18 mouse cellular contexts compared by ENCODE assay signal in genomic region chr19:46406592-46407386, GRCm38 (mm10). TPM values are rescaled to one million over a fixed set of nuclear protein-coding genes. Genes with fewer than 3 reads are reported as not detected.
DNase-seq lines count a peak whose midpoint lies in the region; ATAC-seq and TF ChIP-seq lines count a peak whose summit lies in the region.
"Had no signal": no experiment of that assay in that cellular context is flagged by ENCODE, and none has a peak within 500 bp of the region (broad histone marks: within the 10 kb centered on the region; RNA-seq: fewer than 3 reads in every experiment).

No protein-coding gene starts in this region.

- H3K36me3 ChIP-seq in embryonic facial prominence, embryonic 13.5 days = peaks cover 79% of the 10 kb centered on the region
- H3K36me3 ChIP-seq in embryonic facial prominence, embryonic 10.5 days (replicated peaks) = peaks cover 93% of the 10 kb centered on the region
- peaks cover 2% of the 10 kb centered on the region; the same call in 1 of the 2 replicates for H3K36me3 ChIP-seq in kidney, adult 2 months (ENCODE audit: control insufficient read depth, insufficient read depth, low read length)
- H3K36me3 ChIP-seq in liver, embryonic 15.5 days (replicated peaks) = peaks cover 12% of the 10 kb centered on the region

- no peak overlapping the region for H3K4me3 ChIP-seq in embryonic facial prominence, embryonic 13.5 days
- no peak overlapping the region for H3K4me3 ChIP-seq in embryonic facial prominence, embryonic 10.5 days
- no peak overlapping the region for H3K4me3 ChIP-seq in kidney, adult 2 months (ENCODE audit: insufficient read depth, low read depth, low read length)
- no peak overlapping the region for H3K4me3 ChIP-seq in liver, embryonic 15.5 days (replicated peaks)
- H3K4me3 ChIP-seq: forebrain, embryonic 10.5 days; stomach, embryonic 15.5 days had no signal

- no peak for DNase-seq in embryonic facial prominence, embryonic 10.5 days (ENCODE audit: low spot score)
- peak; percentile 94 for DNase-seq in kidney, adult 2 months
- DNase-seq in kidney, postnatal 25 days = peak; percentile 75 to 94
- no peak for DNase-seq in cerebellum, postnatal 10 days
- no peak for DNase-seq in spleen, adult 18-20 months
- DNase-seq in left cerebral cortex, postnatal 25 days (ENCODE audit: low spot score in 2 of 2) = no peak
- DNase-seq: adrenal gland, postnatal 25 days; cerebellum, postnatal 25 days; lung, postnatal 36 days; thymus, postnatal 25 days had no signal

- TF ChIP-seq POLR2A in kidney, adult 2 months (IDR thresholded peaks at IDR 0.05; ENCODE audit: low read depth, low read length) = peak; percentile 31

- H3K27me3 ChIP-seq in embryonic facial prominence, embryonic 13.5 days = no peaks in the 10 kb centered on the region
- H3K27me3 ChIP-seq in embryonic facial prominence, embryonic 10.5 days (replicated peaks; ENCODE audit: low read depth, poor library complexity, severe bottlenecking) = no peaks in the 10 kb centered on the region
- H3K27me3 ChIP-seq in kidney, adult 2 months (replicated peaks; ENCODE audit: control insufficient read depth, insufficient read depth, low read length) = no peaks in the 10 kb centered on the region
- H3K27me3 ChIP-seq in liver, embryonic 15.5 days = no peaks in the 10 kb centered on the region
- H3K27me3 ChIP-seq: CH12.LX; stomach, embryonic 15.5 days had no signal

- no peak for ATAC-seq in embryonic facial prominence, embryonic 13.5 days (ENCODE audit: insufficient number of reproducible peaks, insufficient read depth, low FRiP score, low TSS enrichment, low read depth)
- ATAC-seq in liver, embryonic 15.5 days (ENCODE audit: insufficient read depth) = 0 out of 2 replicates have a peak, but pooled peaks have one; percentile 15

- intact Hi-C loops in left cerebral cortex, postnatal 25 days (cut with DNase I) = no loop called here

- no peak overlapping the region for H3K4me2 ChIP-seq in embryonic facial prominence, embryonic 13.5 days
- H3K4me2 ChIP-seq in liver, embryonic 15.5 days = no peak overlapping the region
- H3K4me2 ChIP-seq: hindbrain, embryonic 14.5 days; midbrain, embryonic 11.5 days; stomach, embryonic 15.5 days had no signal

- TF ChIP-seq CTCF in kidney, adult 2 months (conservative IDR thresholded peaks at IDR 0.05; ENCODE audit: insufficient read depth, insufficient read length, low read depth, low read length) = no peak; the same call in 1 of the 2 replicates

- no peak overlapping the region for H3K9ac ChIP-seq in embryonic facial prominence, embryonic 13.5 days
- no peak overlapping the region for H3K9ac ChIP-seq in liver, embryonic 15.5 days
- H3K9ac ChIP-seq: hindbrain, embryonic 14.5 days; liver, embryonic 14.5 days; stomach, embryonic 15.5 days had no signal

- peaks cover 10% of the 10 kb centered on the region; the same call in 1 of the 2 replicates for H3K4me1 ChIP-seq in embryonic facial prominence, embryonic 13.5 days
- H3K4me1 ChIP-seq in embryonic facial prominence, embryonic 10.5 days = peaks cover 21% of the 10 kb centered on the region
- H3K4me1 ChIP-seq in kidney, adult 2 months (ENCODE audit: control insufficient read depth, insufficient read depth, low read length) = peaks cover 48% of the 10 kb centered on the region
- peaks cover 31% of the 10 kb centered on the region for H3K4me1 ChIP-seq in liver, embryonic 15.5 days (replicated peaks)
- H3K4me1 ChIP-seq: forebrain, embryonic 10.5 days had no signal

- peak overlapping the region; percentile 28; the same call in 1 of the 2 replicates for H3K27ac ChIP-seq in embryonic facial prominence, embryonic 13.5 days
- H3K27ac ChIP-seq in embryonic facial prominence, embryonic 10.5 days (replicated peaks) = no peak overlapping the region
- peak overlapping the region; percentile 96 for H3K27ac ChIP-seq in kidney, adult 2 months (ENCODE audit: insufficient read depth, low read depth, low read length)
- H3K27ac ChIP-seq in liver, embryonic 15.5 days (replicated peaks) = peak overlapping the region; percentile 64
- H3K27ac ChIP-seq: forebrain, embryonic 10.5 days; hindbrain, embryonic 14.5 days; liver, embryonic 14.5 days; stomach, embryonic 15.5 days had no signal

- 74% methylated on average over 8 of the region's 8 CpGs for WGBS in embryonic facial prominence, embryonic 13.5 days
- 81% methylated on average over 8 of the region's 8 CpGs for WGBS in embryonic facial prominence, embryonic 10.5 days
- WGBS in kidney, adult 2 months = 30% methylated on average over 8 of the region's 8 CpGs
- 64% methylated on average over 8 of the region's 8 CpGs for WGBS in liver, embryonic 15.5 days (ENCODE audit: insufficient replicate concordance)

- no peaks in the 10 kb centered on the region for H3K9me3 ChIP-seq in embryonic facial prominence, embryonic 13.5 days
- no peaks in the 10 kb centered on the region for H3K9me3 ChIP-seq in embryonic facial prominence, embryonic 10.5 days
- H3K9me3 ChIP-seq in liver, embryonic 15.5 days (replicated peaks) = no peaks in the 10 kb centered on the region
- H3K9me3 ChIP-seq: forebrain, embryonic 10.5 days; stomach, embryonic 15.5 days had no signal

RNA-seq across cellular contexts. Expression of gene Sufu, which starts 10.1 kb away (rescaled TPM):
- polyA plus RNA-seq in embryonic facial prominence, embryonic 13.5 days (2015; fragmentation: Nextera tagmentation; extraction: Ambion mirVana) = 38.5 and 39.3 TPM in 2 replicates
- 50.5 and 53.4 TPM in 2 replicates for polyA plus RNA-seq in embryonic facial prominence, embryonic 10.5 days (2016; fragmentation: Nextera tagmentation; extraction: Ambion mirVana)
- polyA plus RNA-seq in kidney, adult 2 months (2012; rRNA removed) = 38.2 and 39.7 TPM in 2 replicates
- 5.4 and 5.8 TPM in 2 replicates for polyA plus RNA-seq in liver, embryonic 15.5 days (2015; fragmentation: Nextera tagmentation; extraction: Ambion mirVana)
- total RNA-seq in left cerebral cortex, postnatal 25 days (2021) = 10 to 100 TPM; 16.8 to 21.0 TPM

RNA-seq across cellular contexts. Expression of gene Actr1a, which starts 11.2 kb away (rescaled TPM):
- polyA plus RNA-seq in embryonic facial prominence, embryonic 13.5 days (2015; fragmentation: Nextera tagmentation; extraction: Ambion mirVana) = 139 and 160 TPM in 2 replicates
- polyA plus RNA-seq in embryonic facial prominence, embryonic 10.5 days (2016; fragmentation: Nextera tagmentation; extraction: Ambion mirVana) = 164 and 170 TPM in 2 replicates
- 73.8 and 80.4 TPM in 2 replicates for polyA plus RNA-seq in kidney, adult 2 months (2012; rRNA removed)
- 49.4 and 53.3 TPM in 2 replicates for polyA plus RNA-seq in liver, embryonic 15.5 days (2015; fragmentation: Nextera tagmentation; extraction: Ambion mirVana)
- 100 to 1,000 TPM; 187 to 190 TPM for total RNA-seq in left cerebral cortex, postnatal 25 days (2021)

RNA-seq across cellular contexts. Expression of gene 2310034G01Rik, which starts 56.7 kb away (rescaled TPM):
- 1.5 and 2.3 TPM in 2 replicates for polyA plus RNA-seq in embryonic facial prominence, embryonic 13.5 days (2015; fragmentation: Nextera tagmentation; extraction: Ambion mirVana)
- 1.0 and 1.1 TPM in 2 replicates for polyA plus RNA-seq in embryonic facial prominence, embryonic 10.5 days (2016; fragmentation: Nextera tagmentation; extraction: Ambion mirVana)
- polyA plus RNA-seq in kidney, adult 2 months (2012; rRNA removed) = 1.5 and 1.6 TPM in 2 replicates
- 0.22 and 0.46 TPM in 2 replicates for polyA plus RNA-seq in liver, embryonic 15.5 days (2015; fragmentation: Nextera tagmentation; extraction: Ambion mirVana)
- total RNA-seq in left cerebral cortex, postnatal 25 days (2021) = 1 to 10 TPM in 1 of 2 experiments, under 1 TPM in 1; 0.94 to 1.2 TPM

Comparison
In these comparisons a context has a peak if more than half of its experiments do, and no peak if none do; other contexts are left out.
1. DNase-seq: peak in kidney, adult 2 months (single experiment) and kidney, postnatal 25 days (2 of 2); none in embryonic facial prominence, embryonic 10.5 days (single experiment), cerebellum, postnatal 10 days (0 of 2), spleen, adult 18-20 months (0 of 2) and left cerebral cortex, postnatal 25 days (0 of 2).